ENCODE assay signal across 19 mouse cellular contexts in the genomic region with DNA sequence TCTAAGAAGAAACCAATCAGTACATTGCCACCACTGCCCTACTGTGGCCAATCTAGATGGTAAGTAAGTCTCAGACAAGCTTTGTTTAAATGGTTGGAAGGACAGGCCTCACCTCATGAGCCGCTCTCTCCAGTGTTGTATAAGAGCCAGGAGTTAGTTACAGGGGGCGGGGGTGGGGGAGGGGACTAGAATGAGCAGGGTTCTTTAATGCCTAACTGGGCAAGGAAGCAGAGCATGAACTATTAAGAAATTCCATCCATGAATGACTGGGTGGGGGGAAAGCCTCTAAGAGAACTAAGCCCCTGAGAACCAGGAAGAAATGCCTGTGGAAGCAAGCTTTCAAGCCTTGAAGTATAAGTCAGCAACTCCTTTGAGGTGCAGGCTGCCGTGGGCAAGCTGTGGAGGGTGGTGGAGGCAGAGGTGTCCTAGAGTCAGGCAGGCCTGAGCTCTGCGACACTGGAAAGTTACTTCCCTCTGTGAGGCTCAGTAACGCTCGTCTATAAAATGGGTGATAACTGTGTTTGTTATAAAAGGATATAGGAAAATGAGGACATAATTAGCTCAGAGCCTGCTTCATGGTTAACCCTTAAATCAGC. TPM values are rescaled to one million over a fixed set of nuclear protein-coding genes. Genes with fewer than 3 reads are reported as not detected.
DNase-seq lines count a peak whose midpoint lies in the region; ATAC-seq and TF ChIP-seq lines count a peak whose summit lies in the region.
"Had no signal": no experiment of that assay in that cellular context is flagged by ENCODE, and none has a peak within 500 bp of the region (broad histone marks: within the 10 kb centered on the region; RNA-seq: fewer than 3 reads in every experiment).

No protein-coding gene starts in this region.

- H3K27me3 ChIP-seq in lung, embryonic 14.5 days (ENCODE audit: insufficient read depth, low read length), result no peaks in the 10 kb centered on the region
- H3K27me3 ChIP-seq in embryonic facial prominence, embryonic 14.5 days (replicated peaks; ENCODE audit: control insufficient read depth, insufficient read depth, low read length), result no peaks in the 10 kb centered on the region
- no peaks in the 10 kb centered on the region for H3K27me3 ChIP-seq in kidney, embryonic 14.5 days (ENCODE audit: control insufficient read depth, insufficient read depth, low read length)
- no peaks in the 10 kb centered on the region for H3K27me3 ChIP-seq in neural tube, embryonic 15.5 days (replicated peaks)
- H3K27me3 ChIP-seq in midbrain, postnatal 0 days (ENCODE audit: insufficient read depth, low read length), result no peaks in the 10 kb centered on the region
- H3K27me3 ChIP-seq: liver, embryonic 13.5 days had no signal

- no peaks in the 10 kb centered on the region for H3K36me3 ChIP-seq in lung, embryonic 14.5 days (ENCODE audit: insufficient read depth)
- no peaks in the 10 kb centered on the region for H3K36me3 ChIP-seq in embryonic facial prominence, embryonic 14.5 days (ENCODE audit: control insufficient read depth, insufficient read depth, low read length)
- no peaks in the 10 kb centered on the region for H3K36me3 ChIP-seq in kidney, embryonic 14.5 days (ENCODE audit: control insufficient read depth, insufficient read depth, low read length)
- no peaks in the 10 kb centered on the region for H3K36me3 ChIP-seq in neural tube, embryonic 15.5 days
- H3K36me3 ChIP-seq in midbrain, postnatal 0 days (ENCODE audit: insufficient read depth, low read length), result no peaks in the 10 kb centered on the region
- H3K36me3 ChIP-seq: limb, embryonic 13.5 days; liver, embryonic 13.5 days had no signal

- ATAC-seq in lung, embryonic 14.5 days (ENCODE audit: insufficient read depth), result peak; percentile 35; the same call in 1 of the 2 replicates
- peak; percentile 58; the same call in 1 of the 2 replicates for ATAC-seq in embryonic facial prominence, embryonic 14.5 days (ENCODE audit: low read depth)
- peak; percentile 85 for ATAC-seq in kidney, embryonic 14.5 days (ENCODE audit: low FRiP score, low TSS enrichment)
- no peak for ATAC-seq in neural tube, embryonic 15.5 days (ENCODE audit: low FRiP score)
- ATAC-seq in midbrain, postnatal 0 days (ENCODE audit: low FRiP score), result no peak

- DNase-seq in lung, embryonic 14.5 days, result no peak
- no peak for DNase-seq in lung, postnatal 10 days
- peak; percentile 68 for DNase-seq in embryonic facial prominence, embryonic 14.5 days (ENCODE audit: low spot score)
- peak; percentile 44 to 59 for DNase-seq in kidney, postnatal 4 days
- DNase-seq in layer of hippocampus, adult 9-11 months, result no peak
- no peak for DNase-seq in midbrain, postnatal 0 days (ENCODE audit: low spot score)
- DNase-seq: adrenal gland, postnatal 10 days; cerebellum, postnatal 14 days; gastrocnemius, postnatal 10 days; heart, adult 18-20 months; heart, postnatal 36 days; liver, embryonic 13.5 days; lung, postnatal 4 days; thymus, postnatal 36 days had no signal

- H3K4me3 ChIP-seq in lung, embryonic 14.5 days (ENCODE audit: low read depth, low read length), result no peak overlapping the region
- H3K4me3 ChIP-seq in embryonic facial prominence, embryonic 14.5 days (ENCODE audit: low read depth, low read length), result no peak overlapping the region
- H3K4me3 ChIP-seq in kidney, embryonic 14.5 days (ENCODE audit: low read length), result no peak overlapping the region
- H3K4me3 ChIP-seq in neural tube, embryonic 15.5 days (replicated peaks), result no peak overlapping the region
- H3K4me3 ChIP-seq in midbrain, postnatal 0 days (ENCODE audit: low read depth, low read length), result no peak overlapping the region
- H3K4me3 ChIP-seq: limb, embryonic 13.5 days; liver, embryonic 13.5 days had no signal

- no peak overlapping the region for H3K9ac ChIP-seq in lung, embryonic 14.5 days
- H3K9ac ChIP-seq in embryonic facial prominence, embryonic 14.5 days (ENCODE audit: low read depth, low read length), result no peak overlapping the region
- H3K9ac ChIP-seq in kidney, embryonic 14.5 days (ENCODE audit: low read depth, low read length), result no peak overlapping the region
- no peak overlapping the region for H3K9ac ChIP-seq in neural tube, embryonic 15.5 days (replicated peaks)
- H3K9ac ChIP-seq in midbrain, postnatal 0 days (replicated peaks; ENCODE audit: low read length, poor library complexity, severe bottlenecking), result no peak overlapping the region
- H3K9ac ChIP-seq: limb, embryonic 13.5 days; liver, embryonic 13.5 days had no signal

- TF ChIP-seq CTCF in lung, embryonic 14.5 days (IDR thresholded peaks at IDR 0.05; ENCODE audit: low read depth), result no peak
- no peak for TF ChIP-seq CTCF in midbrain, postnatal 0 days (IDR thresholded peaks at IDR 0.05)

- 0 out of 2 replicates have a peak overlapping the region, but pooled peaks have one; percentile 54 for H3K27ac ChIP-seq in lung, embryonic 14.5 days (ENCODE audit: low read depth)
- H3K27ac ChIP-seq in embryonic facial prominence, embryonic 14.5 days (replicated peaks; ENCODE audit: low read depth, low read length), result no peak overlapping the region
- peak overlapping the region; percentile 79 for H3K27ac ChIP-seq in kidney, embryonic 14.5 days (ENCODE audit: low read depth, low read length)
- no peak overlapping the region for H3K27ac ChIP-seq in neural tube, embryonic 15.5 days (replicated peaks)
- no peak overlapping the region for H3K27ac ChIP-seq in midbrain, postnatal 0 days (ENCODE audit: low read depth, low read length)
- H3K27ac ChIP-seq: limb, embryonic 13.5 days; liver, embryonic 13.5 days had no signal

- peaks cover 3% of the 10 kb centered on the region; the same call in 1 of the 2 replicates for H3K4me1 ChIP-seq in lung, embryonic 14.5 days (ENCODE audit: insufficient read depth)
- 0 out of 2 replicates have a peak, but pooled peaks cover 6% of the 10 kb centered on the region for H3K4me1 ChIP-seq in embryonic facial prominence, embryonic 14.5 days (ENCODE audit: control insufficient read depth, insufficient read depth, low read length)
- peaks cover 17% of the 10 kb centered on the region for H3K4me1 ChIP-seq in kidney, embryonic 14.5 days (ENCODE audit: control insufficient read depth, insufficient read depth, low read length)
- H3K4me1 ChIP-seq in neural tube, embryonic 15.5 days, result peaks cover 19% of the 10 kb centered on the region; the same call in 1 of the 2 replicates
- H3K4me1 ChIP-seq in midbrain, postnatal 0 days (ENCODE audit: insufficient read depth, low read length), result 0 out of 2 replicates have a peak, but pooled peaks cover 4% of the 10 kb centered on the region

- 52% methylated on average over 6 of the region's 6 CpGs for WGBS in lung, embryonic 14.5 days
- 61% methylated on average over 6 of the region's 6 CpGs for WGBS in embryonic facial prominence, embryonic 14.5 days
- 42% methylated on average over 6 of the region's 6 CpGs for WGBS in kidney, embryonic 14.5 days
- 62% methylated on average over 6 of the region's 6 CpGs for WGBS in neural tube, embryonic 15.5 days
- WGBS in midbrain, postnatal 0 days, result 43% methylated on average over 6 of the region's 6 CpGs

- H3K9me3 ChIP-seq in lung, embryonic 14.5 days (ENCODE audit: low read depth, low read length), result no peaks in the 10 kb centered on the region
- no peaks in the 10 kb centered on the region for H3K9me3 ChIP-seq in embryonic facial prominence, embryonic 14.5 days (ENCODE audit: control insufficient read depth, low read length)
- H3K9me3 ChIP-seq in kidney, embryonic 14.5 days (ENCODE audit: control insufficient read depth, low read length), result no peaks in the 10 kb centered on the region
- no peaks in the 10 kb centered on the region for H3K9me3 ChIP-seq in neural tube, embryonic 15.5 days (replicated peaks)
- H3K9me3 ChIP-seq in midbrain, postnatal 0 days (ENCODE audit: low read length), result no peaks in the 10 kb centered on the region
- H3K9me3 ChIP-seq: limb, embryonic 13.5 days; liver, embryonic 13.5 days had no signal

- H3K4me2 ChIP-seq in lung, embryonic 14.5 days, result no peak overlapping the region
- H3K4me2 ChIP-seq in embryonic facial prominence, embryonic 14.5 days (ENCODE audit: low read depth, low read length), result no peak overlapping the region
- no peak overlapping the region for H3K4me2 ChIP-seq in kidney, embryonic 14.5 days (replicated peaks; ENCODE audit: low read depth, low read length)
- no peak overlapping the region for H3K4me2 ChIP-seq in neural tube, embryonic 15.5 days
- no peak overlapping the region for H3K4me2 ChIP-seq in midbrain, postnatal 0 days (ENCODE audit: low read depth, low read length, poor library complexity, severe bottlenecking)
- H3K4me2 ChIP-seq: limb, embryonic 13.5 days; liver, embryonic 13.5 days; midbrain, embryonic 11.5 days had no signal

RNA-seq across cellular contexts. Expression of a gene that starts 41.4 kb away (rescaled TPM):
- 17.0 and 17.4 TPM in 2 replicates for polyA plus RNA-seq in lung, embryonic 14.5 days (2014; fragmentation: Nextera tagmentation; extraction: Ambion mirVana)
- 4.1 and 4.3 TPM in 2 replicates for polyA plus RNA-seq in embryonic facial prominence, embryonic 14.5 days (2014; fragmentation: Nextera tagmentation; extraction: Ambion mirVana)
- polyA plus RNA-seq in kidney, embryonic 14.5 days (2014; fragmentation: Nextera tagmentation; extraction: Ambion mirVana), result 5.0 and 9.5 TPM in 2 replicates
- 4.6 and 7.0 TPM in 2 replicates for polyA plus RNA-seq in neural tube, embryonic 15.5 days (2015; fragmentation: Nextera tagmentation; extraction: Ambion mirVana)
- total RNA-seq in midbrain, postnatal 0 days (2014; rRNA removed), result 11.9 and 15.4 TPM in 2 replicates
- polyA plus RNA-seq in midbrain, postnatal 0 days (2015; fragmentation: Nextera tagmentation; extraction: Ambion mirVana), result 8.0 and 9.2 TPM in 2 replicates
- total RNA-seq: monocyte, adult 5-6 weeks had no signal

Comparison
In these comparisons a context has a peak if more than half of its experiments do, and no peak if none do; other contexts are left out.
1. ATAC-seq: peak in lung, embryonic 14.5 days (single experiment), embryonic facial prominence, embryonic 14.5 days (single experiment) and kidney, embryonic 14.5 days (single experiment); none in neural tube, embryonic 15.5 days (single experiment) and midbrain, postnatal 0 days (single experiment).
2. DNase-seq: peak in embryonic facial prominence, embryonic 14.5 days (single experiment) and kidney, postnatal 4 days (2 of 2); none in lung, embryonic 14.5 days (single experiment), lung, postnatal 10 days (single experiment), layer of hippocampus, adult 9-11 months (single experiment) and midbrain, postnatal 0 days (single experiment).
3. H3K27ac ChIP-seq: peak in lung, embryonic 14.5 days (single experiment) and kidney, embryonic 14.5 days (single experiment); none in embryonic facial prominence, embryonic 14.5 days (single experiment), neural tube, embryonic 15.5 days (single experiment) and midbrain, postnatal 0 days (single experiment).